Mouse (Mus musculus): ENCODE results near the gene Eif3d. TPM values are rescaled to one million over a fixed set of nuclear protein-coding genes. Genes with fewer than 3 reads are reported as not detected.
A peak's percentile ranks its signal among the peaks of the same experiment; 100 is the strongest.

The Eif3d gene
- polyA plus RNA-seq, 1 experiment from 2014 or later, result 155 TPM

GRCm38 (mm10) chr15:77938516-77938915 is 32.1 kb downstream of the Eif3d start:
- H3K4me2 ChIP-seq (ENCODE audit: low read depth, low read length), result no peak overlapping the region
- H3K9me3 ChIP-seq (ENCODE audit: control insufficient read depth, low read length), result no peaks in the 10 kb centered on the region
- no peaks in the 10 kb centered on the region for H3K36me3 ChIP-seq (ENCODE audit: control insufficient read depth, insufficient read depth, low read length)
- WGBS, result 72% methylated on average over 5 of the region's 5 CpGs
- H3K27ac ChIP-seq (replicated peaks; ENCODE audit: low read depth, low read length), result no peak overlapping the region
- no peaks in the 10 kb centered on the region for H3K27me3 ChIP-seq (replicated peaks; ENCODE audit: control insufficient read depth, insufficient read depth, low read length)
- no peak for DNase-seq (ENCODE audit: low spot score)
- H3K9ac ChIP-seq (ENCODE audit: low read depth, low read length), result no peak overlapping the region
- no peak overlapping the region for H3K4me3 ChIP-seq (ENCODE audit: low read depth, low read length)
- no peak for ATAC-seq (ENCODE audit: low read depth)
- H3K4me1 ChIP-seq (ENCODE audit: control insufficient read depth, insufficient read depth, low read length), result peaks cover 4% of the 10 kb centered on the region; the same call in 1 of the 2 replicates

- Histone ChIP-seq H3K4me2 (ENCODE audit: low read depth, low read length) (no peak overlapping the region), H3K9me3 (ENCODE audit: control insufficient read depth, low read length) (no peaks in the 10 kb centered on the region), H3K9ac (ENCODE audit: low read depth, low read length) (no peak overlapping the region), H3K4me3 (ENCODE audit: low read depth, low read length) (no peak overlapping the region), H3K27ac (replicated peaks; ENCODE audit: low read depth, low read length) (no peak overlapping the region), H3K27me3 (replicated peaks; ENCODE audit: control insufficient read depth, insufficient read depth, low read length) (no peaks in the 10 kb centered on the region), H3K4me1 (ENCODE audit: control insufficient read depth, insufficient read depth, low read length) (peaks cover 5% of the 10 kb centered on the region; the same call in 1 of the 2 replicates), H3K36me3 (ENCODE audit: control insufficient read depth, insufficient read depth, low read length) (no peaks in the 10 kb centered on the region)
- 72% methylated on average over 14 of the region's 14 CpGs for WGBS
- no peak for ATAC-seq (ENCODE audit: low read depth)
- DNase-seq (ENCODE audit: low spot score), result no peak
These were observed 34.8 kb downstream of the Eif3d start for GRCm38 (mm10) chr15:77935673-77936375.

GRCm38 (mm10) chr15:77934968-77935367 is 35.6 kb downstream of the Eif3d start:
- no peak for ATAC-seq (ENCODE audit: low read depth)
- Histone ChIP-seq H3K27ac (replicated peaks; ENCODE audit: low read depth, low read length) (no peak overlapping the region), H3K9me3 (ENCODE audit: control insufficient read depth, low read length) (no peaks in the 10 kb centered on the region), H3K4me1 (ENCODE audit: control insufficient read depth, insufficient read depth, low read length) (peaks cover 5% of the 10 kb centered on the region; the same call in 1 of the 2 replicates), H3K36me3 (ENCODE audit: control insufficient read depth, insufficient read depth, low read length) (no peaks in the 10 kb centered on the region), H3K4me2 (ENCODE audit: low read depth, low read length) (no peak overlapping the region), H3K27me3 (replicated peaks; ENCODE audit: control insufficient read depth, insufficient read depth, low read length) (no peaks in the 10 kb centered on the region), H3K9ac (ENCODE audit: low read depth, low read length) (no peak overlapping the region), H3K4me3 (ENCODE audit: low read depth, low read length) (no peak overlapping the region)
- WGBS, result 60% methylated on average over 5 of the region's 5 CpGs
- DNase-seq (ENCODE audit: low spot score), result no peak

- ATAC-seq (ENCODE audit: low read depth), result no peak
- no peaks in the 10 kb centered on the region for H3K36me3 ChIP-seq (ENCODE audit: control insufficient read depth, insufficient read depth, low read length)
- 78% methylated on average over 11 of the region's 11 CpGs for WGBS
- no peaks in the 10 kb centered on the region for H3K27me3 ChIP-seq (replicated peaks; ENCODE audit: control insufficient read depth, insufficient read depth, low read length)
- no peak overlapping the region for H3K27ac ChIP-seq (replicated peaks; ENCODE audit: low read depth, low read length)
- H3K4me2 ChIP-seq (ENCODE audit: low read depth, low read length), result peak overlapping the region; percentile 50
- H3K4me3 ChIP-seq (ENCODE audit: low read depth, low read length), result no peak overlapping the region
- H3K4me1 ChIP-seq (ENCODE audit: control insufficient read depth, insufficient read depth, low read length), result peaks cover 11% of the 10 kb centered on the region
- no peak for DNase-seq (ENCODE audit: low spot score)
- H3K9me3 ChIP-seq (ENCODE audit: control insufficient read depth, low read length), result no peaks in the 10 kb centered on the region
- H3K9ac ChIP-seq (ENCODE audit: low read depth, low read length), result peak overlapping the region; percentile 50; the same call in 1 of the 2 replicates
These were observed 36.3 kb downstream of the Eif3d start for GRCm38 (mm10) chr15:77934326-77934725.

- 0% methylated on average over 14 of the region's 14 CpGs for WGBS
- no peaks in the 10 kb centered on the region for H3K36me3 ChIP-seq (ENCODE audit: control insufficient read depth, insufficient read depth, low read length)
- H3K4me2 ChIP-seq (ENCODE audit: low read depth, low read length), result peak overlapping the region; percentile 50
- H3K27me3 ChIP-seq (replicated peaks; ENCODE audit: control insufficient read depth, insufficient read depth, low read length), result no peaks in the 10 kb centered on the region
- ATAC-seq (ENCODE audit: low read depth) (peak; percentile 13; the same call in 1 of the 2 replicates), DNase-seq (ENCODE audit: low spot score) (peak; percentile 92)
- H3K9ac ChIP-seq (ENCODE audit: low read depth, low read length), result peak overlapping the region; percentile 50; the same call in 1 of the 2 replicates
- H3K4me1 ChIP-seq (ENCODE audit: control insufficient read depth, insufficient read depth, low read length), result peaks cover 11% of the 10 kb centered on the region
- H3K4me3 ChIP-seq (ENCODE audit: low read depth, low read length), result peak overlapping the region; percentile 21
- no peaks in the 10 kb centered on the region for H3K9me3 ChIP-seq (ENCODE audit: control insufficient read depth, low read length)
- H3K27ac ChIP-seq (replicated peaks; ENCODE audit: low read depth, low read length), result no peak overlapping the region
These were observed 36.8 kb downstream of the Eif3d start for GRCm38 (mm10) chr15:77933770-77934169.

- DNase-seq (ENCODE audit: low spot score) (no peak), ATAC-seq (ENCODE audit: low read depth) (no peak)
- 61% methylated on average over 3 of the region's 3 CpGs for WGBS
- Histone ChIP-seq H3K4me1 (ENCODE audit: control insufficient read depth, insufficient read depth, low read length) (peaks cover 11% of the 10 kb centered on the region), H3K36me3 (ENCODE audit: control insufficient read depth, insufficient read depth, low read length) (no peaks in the 10 kb centered on the region), H3K27ac (replicated peaks; ENCODE audit: low read depth, low read length) (no peak overlapping the region), H3K27me3 (replicated peaks; ENCODE audit: control insufficient read depth, insufficient read depth, low read length) (no peaks in the 10 kb centered on the region), H3K9ac (ENCODE audit: low read depth, low read length) (no peak overlapping the region), H3K4me3 (ENCODE audit: low read depth, low read length) (no peak overlapping the region), H3K4me2 (ENCODE audit: low read depth, low read length) (peak overlapping the region; percentile 50; the same call in 1 of the 2 replicates), H3K9me3 (ENCODE audit: control insufficient read depth, low read length) (no peaks in the 10 kb centered on the region)
These were observed 37.4 kb downstream of the Eif3d start for GRCm38 (mm10) chr15:77933222-77933621.

GRCm38 (mm10) chr15:77931689-77932016 is 39.0 kb downstream of the Eif3d start:
- DNase-seq (ENCODE audit: low spot score) (no peak), ATAC-seq (ENCODE audit: low read depth) (no peak)
- Histone ChIP-seq H3K4me3 (ENCODE audit: low read depth, low read length) (no peak overlapping the region), H3K27me3 (replicated peaks; ENCODE audit: control insufficient read depth, insufficient read depth, low read length) (no peaks in the 10 kb centered on the region), H3K4me1 (ENCODE audit: control insufficient read depth, insufficient read depth, low read length) (peaks cover 15% of the 10 kb centered on the region), H3K9ac (ENCODE audit: low read depth, low read length) (no peak overlapping the region), H3K27ac (replicated peaks; ENCODE audit: low read depth, low read length) (no peak overlapping the region), H3K4me2 (ENCODE audit: low read depth, low read length) (no peak overlapping the region), H3K9me3 (ENCODE audit: control insufficient read depth, low read length) (no peaks in the 10 kb centered on the region), H3K36me3 (ENCODE audit: control insufficient read depth, insufficient read depth, low read length) (peaks cover 6% of the 10 kb centered on the region)
- WGBS, result 66% methylated on average over 6 of the region's 6 CpGs

- Histone ChIP-seq H3K27ac (replicated peaks; ENCODE audit: low read depth, low read length) (no peak overlapping the region), H3K4me2 (ENCODE audit: low read depth, low read length) (no peak overlapping the region), H3K9ac (ENCODE audit: low read depth, low read length) (no peak overlapping the region), H3K4me1 (ENCODE audit: control insufficient read depth, insufficient read depth, low read length) (peaks cover 15% of the 10 kb centered on the region), H3K4me3 (ENCODE audit: low read depth, low read length) (no peak overlapping the region), H3K9me3 (ENCODE audit: control insufficient read depth, low read length) (no peaks in the 10 kb centered on the region), H3K36me3 (ENCODE audit: control insufficient read depth, insufficient read depth, low read length) (peaks cover 10% of the 10 kb centered on the region), H3K27me3 (replicated peaks; ENCODE audit: control insufficient read depth, insufficient read depth, low read length) (no peaks in the 10 kb centered on the region)
- 80% methylated on average over 6 of the region's 6 CpGs for WGBS
- no peak for ATAC-seq (ENCODE audit: low read depth)
- DNase-seq (ENCODE audit: low spot score), result no peak
These were observed 39.5 kb downstream of the Eif3d start for GRCm38 (mm10) chr15:77930986-77931688.

Data from embryonic facial prominence, embryonic 14.5 days (tissue).